In genomic region chr8:121214975-121215374, GRCm38 (mm10) we compare ENCODE assay signal across 14 mouse cellular contexts.
A peak's percentile ranks its signal among the peaks of the same experiment; 100 is the strongest.
DNase-seq lines count a peak whose midpoint lies in the region; ATAC-seq and TF ChIP-seq lines count a peak whose summit lies in the region.
"Had no signal": no experiment of that assay in that cellular context is flagged by ENCODE, and none has a peak within 500 bp of the region (broad histone marks: within the 10 kb centered on the region; RNA-seq: fewer than 3 reads in every experiment).

No protein-coding gene starts in this region.

- H3K36me3 ChIP-seq in kidney, postnatal 0 days (ENCODE audit: insufficient read depth, low read length) = no peaks in the 10 kb centered on the region
- no peaks in the 10 kb centered on the region for H3K36me3 ChIP-seq in thymus, adult 2 months (ENCODE audit: control insufficient read depth, insufficient read depth, low read length)
- H3K36me3 ChIP-seq: forebrain, embryonic 15.5 days; hindbrain, embryonic 15.5 days; limb, embryonic 15.5 days had no signal

- H3K9me3 ChIP-seq in kidney, postnatal 0 days (replicated peaks; ENCODE audit: low read length) = no peaks in the 10 kb centered on the region
- H3K9me3 ChIP-seq: forebrain, embryonic 15.5 days; hindbrain, embryonic 15.5 days; limb, embryonic 15.5 days had no signal

- H3K27me3 ChIP-seq in kidney, postnatal 0 days (ENCODE audit: insufficient read depth, low read length) = no peaks in the 10 kb centered on the region
- H3K27me3 ChIP-seq in thymus, adult 2 months (ENCODE audit: control insufficient read depth, insufficient read depth, low read length) = no peaks in the 10 kb centered on the region
- H3K27me3 ChIP-seq: forebrain, embryonic 15.5 days; hindbrain, embryonic 15.5 days; limb, embryonic 15.5 days had no signal

- H3K4me2 ChIP-seq in kidney, postnatal 0 days (ENCODE audit: low read length) = no peak overlapping the region
- H3K4me2 ChIP-seq: forebrain, embryonic 15.5 days; hindbrain, embryonic 15.5 days; limb, embryonic 15.5 days had no signal

- no peak for DNase-seq in kidney, postnatal 0 days (ENCODE audit: low spot score)
- DNase-seq in kidney, adult 18-20 months = no peak
- no peak for DNase-seq in thymus, adult 2 months
- DNase-seq in thymus, adult 18-20 months = no peak
- DNase-seq in testis, postnatal 14 days (ENCODE audit: low spot score) = peak; percentile 28
- no peak for DNase-seq in spleen, adult 12 weeks (ENCODE audit: low spot score)
- DNase-seq in spleen, postnatal 14 days (ENCODE audit: low spot score in 2 of 2) = no peak
- DNase-seq: adrenal gland, adult 8-10 months; gastrocnemius, postnatal 36 days; kidney, postnatal 14 days had no signal

- ATAC-seq in kidney, postnatal 0 days (replicated peaks; ENCODE audit: low FRiP score, low read depth) = no peak
- ATAC-seq: forebrain, embryonic 15.5 days had no signal

- WGBS in kidney, postnatal 0 days = 87% methylated on average over 10 of the region's 10 CpGs
- 85% methylated on average over 10 of the region's 10 CpGs for WGBS in thymus, adult 2 months
- WGBS in bone marrow, adult 2 months = 80% methylated on average over 10 of the region's 10 CpGs

- TF ChIP-seq POLR2A in thymus, adult 2 months (IDR thresholded peaks at IDR 0.05; ENCODE audit: control insufficient read depth, extremely low read depth, insufficient read depth, low read length, poor library complexity) = no peak
- TF ChIP-seq POLR2A in bone marrow, adult 2 months (IDR thresholded peaks at IDR 0.05; ENCODE audit: borderline replicate concordance, control insufficient read depth, low read depth, low read length) = no peak

- no peak overlapping the region for H3K27ac ChIP-seq in kidney, postnatal 0 days
- H3K27ac ChIP-seq in thymus, adult 2 months (ENCODE audit: control insufficient read depth, insufficient read depth, low read length) = no peak overlapping the region
- H3K27ac ChIP-seq in bone marrow, adult 2 months (ENCODE audit: control insufficient read depth, insufficient read depth, low read depth, low read length, poor library complexity) = no peak overlapping the region
- H3K27ac ChIP-seq: forebrain, embryonic 15.5 days; hindbrain, embryonic 15.5 days; limb, embryonic 15.5 days had no signal

- TF ChIP-seq CTCF in kidney, postnatal 0 days (IDR thresholded peaks at IDR 0.05; ENCODE audit: low read depth) = peak; percentile 56
- peak; percentile 76 for TF ChIP-seq CTCF in thymus, adult 2 months (IDR thresholded peaks at IDR 0.05; ENCODE audit: borderline replicate concordance, control insufficient read depth, extremely low read depth, insufficient read depth, low read length, poor library complexity)
- peak; percentile 47; the same call in 1 of the 2 replicates for TF ChIP-seq CTCF in bone marrow, adult 2 months (IDR thresholded peaks at IDR 0.05; ENCODE audit: control insufficient read depth, insufficient read depth, low read length)

- no peak overlapping the region for H3K9ac ChIP-seq in kidney, postnatal 0 days (ENCODE audit: low read depth, low read length)
- H3K9ac ChIP-seq: forebrain, embryonic 15.5 days; hindbrain, embryonic 15.5 days; limb, embryonic 15.5 days had no signal

- H3K4me1 ChIP-seq in kidney, postnatal 0 days (replicated peaks; ENCODE audit: insufficient read depth, low read length) = peaks cover 8% of the 10 kb centered on the region; the same call in 1 of the 2 replicates
- H3K4me1 ChIP-seq in thymus, adult 2 months (replicated peaks; ENCODE audit: control insufficient read depth, insufficient read depth, low read length) = no peaks in the 10 kb centered on the region
- no peaks in the 10 kb centered on the region for H3K4me1 ChIP-seq in bone marrow, adult 2 months (ENCODE audit: control insufficient read depth, insufficient read depth, low read length)
- H3K4me1 ChIP-seq: forebrain, embryonic 15.5 days had no signal

- H3K4me3 ChIP-seq in kidney, postnatal 0 days (replicated peaks; ENCODE audit: low read depth, low read length) = no peak overlapping the region
- H3K4me3 ChIP-seq in thymus, adult 2 months (ENCODE audit: control insufficient read depth, insufficient read depth, low read length) = no peak overlapping the region
- no peak overlapping the region for H3K4me3 ChIP-seq in bone marrow, adult 2 months (replicated peaks; ENCODE audit: control insufficient read depth, low read depth, low read length)
- H3K4me3 ChIP-seq: forebrain, embryonic 15.5 days; hindbrain, embryonic 15.5 days; limb, embryonic 15.5 days had no signal
